In genomic region chr2:106477991-106478390, GRCm38 (mm10) we compare ENCODE assay signal across 22 mouse cellular contexts.
DNase-seq lines count a peak whose midpoint lies in the region; ATAC-seq lines count a peak whose summit lies in the region.
"Had no signal": no experiment of that assay in that cellular context is flagged by ENCODE, and none has a peak within 500 bp of the region (broad histone marks: within the 10 kb centered on the region; RNA-seq: fewer than 3 reads in every experiment).

No protein-coding gene starts in this region.

- H3K4me2 ChIP-seq in liver, embryonic 12.5 days = no peak overlapping the region

- no peak for ATAC-seq in liver, embryonic 12.5 days
- ATAC-seq: activated CD4-positive, CD25-positive, alpha-beta regulatory T cell, adult 4 months; CD4-positive, CD25-positive, alpha-beta regulatory T cell, adult 4 months; Patski had no signal

- no peaks in the 10 kb centered on the region for H3K9me3 ChIP-seq in liver, embryonic 12.5 days (replicated peaks)

- no peak overlapping the region for H3K27ac ChIP-seq in liver, embryonic 12.5 days

- intact Hi-C loops in left cerebral cortex, postnatal 14 days (cut with DNase I) = no loop called here

- no peaks in the 10 kb centered on the region for H3K4me1 ChIP-seq in liver, embryonic 12.5 days

- H3K36me3 ChIP-seq in liver, embryonic 12.5 days = no peaks in the 10 kb centered on the region
- H3K36me3 ChIP-seq: G1E had no signal

- no peak overlapping the region for H3K4me3 ChIP-seq in liver, embryonic 12.5 days

- 61% methylated on average over 2 of the region's 2 CpGs for WGBS in liver, embryonic 12.5 days (ENCODE audit: insufficient replicate concordance)

- DNase-seq in Muller cell, postnatal 12 days (ENCODE audit: inconsistent ontology term) = peak; percentile 44
- DNase-seq in retina, embryonic 14.5 days (ENCODE audit: low spot score) = peak; percentile 61
- peak; percentile 72 for DNase-seq in retina, postnatal 1 day
- no peak for DNase-seq in heart, adult 8-10 months (ENCODE audit: low spot score)
- no peak for DNase-seq in left cerebral cortex, postnatal 14 days (ENCODE audit: low spot score in 2 of 2)
- DNase-seq: adrenal gland, adult 2 months; adrenal gland, adult 8-10 months; adrenal gland, postnatal 10 days; adrenal gland, postnatal 14 days; adrenal gland, postnatal 25 days; adrenal gland, postnatal 36 days; B cell, adult 2 months; cerebellum, adult 11 months; cerebellum, adult 11-12 months; cerebellum, adult 18-20 months; cerebellum, adult 2 months had no signal

- no peak overlapping the region for H3K9ac ChIP-seq in liver, embryonic 12.5 days

- no peaks in the 10 kb centered on the region for H3K27me3 ChIP-seq in liver, embryonic 12.5 days (replicated peaks)
- H3K27me3 ChIP-seq: CH12.LX, Patski had no signal

Comparison
In these comparisons a context has a peak if more than half of its experiments do, and no peak if none do; other contexts are left out.
1. DNase-seq: peak in Muller cell, postnatal 12 days (single experiment), retina, embryonic 14.5 days (single experiment) and retina, postnatal 1 day (single experiment); none in heart, adult 8-10 months (single experiment) and left cerebral cortex, postnatal 14 days (0 of 2).